Mouse (Mus musculus) neural tube, embryonic 13.5 days (tissue): Measurements from ENCODE around the gene Atp5s. TPM values are rescaled to one million over a fixed set of nuclear protein-coding genes. Genes with fewer than 3 reads are reported as not detected.

Experiments used
- ATAC-seq: fragments of 200-750 bp; cut with Nextera tagmentation; 2 replicates; pipeline ENCODE4 v1.8.0; 2017; ENCODE audit warnings: low read depth, mild to moderate bottlenecking, moderate TSS enrichment, moderate library complexity
- H3K27ac ChIP-seq: fragments of 300-500 bp; sonication (generic); replicated peaks from 2 replicates; pipeline ENCODE4 v1.5.1; 2015; ENCODE audit warnings: moderate library complexity, mild to moderate bottlenecking, inconsistent platforms
- H3K27me3 ChIP-seq: fragments of 300-500 bp; sonication (generic); 2 replicates; pipeline ENCODE4 v1.6.1; 2015; ENCODE audit warnings: mild to moderate bottlenecking, inconsistent platforms
- H3K36me3 ChIP-seq: fragments of 300-500 bp; sonication (generic); 2 replicates; pipeline ENCODE4 v1.6.1; 2015; ENCODE audit warnings: mild to moderate bottlenecking, inconsistent platforms
- H3K4me1 ChIP-seq: fragments of 300-500 bp; sonication (generic); replicated peaks from 2 replicates; pipeline ENCODE4 v1.6.1; 2015; ENCODE audit warnings: inconsistent platforms
- H3K4me2 ChIP-seq: fragments of 300-500 bp; sonication (generic); 2 replicates; pipeline ENCODE4 v1.6.1; 2015; ENCODE audit warnings: inconsistent platforms, mild to moderate bottlenecking, moderate library complexity
- H3K4me3 ChIP-seq: fragments of 300-500 bp; sonication (generic); 2 replicates; pipeline ENCODE4 v1.5.1; 2015; ENCODE audit warnings: mild to moderate bottlenecking, inconsistent platforms
- H3K9ac ChIP-seq: fragments of 300-500 bp; sonication (generic); 2 replicates; pipeline ENCODE4 v1.6.1; 2015; ENCODE audit warnings: moderate library complexity, mild to moderate bottlenecking, inconsistent platforms
- H3K9me3 ChIP-seq: fragments of 300-500 bp; sonication (generic); 2 replicates; pipeline ENCODE4 v1.6.1; 2016; ENCODE audit warnings: inconsistent platforms
- WGBS: fragments of 180-500 bp; shearing (Covaris S2); methylation state at CpG from one replicate; pipeline ENCODE4 v1.1.7; 2015; 5-methylcytosine and 5-hydroxymethylcytosine counted together
- polyA plus RNA-seq: library from polyadenylated mRNA; unstranded; fragments of >200 nt; fragmentation: Nextera tagmentation; extraction: Ambion mirVana; gene quantifications from 2 replicates; pipeline ENCODE4 v1.2.1, GENCODE M21; 2015

Atp5s gene
- polyA plus RNA-seq, 1 experiment from 2014 or later: 32.3 TPM

GRCm38 (mm10) chr12:69741965-69742364, 17.2 kb downstream of the Atp5s start:
- Histone ChIP-seq H3K27ac (no peak overlapping the region), H3K4me1 (no peaks in the 10 kb centered on the region), H3K9ac (no peak overlapping the region), H3K27me3 (no peaks in the 10 kb centered on the region), H3K36me3 (0 out of 2 replicates have a peak, but pooled peaks cover 5% of the 10 kb centered on the region), H3K4me3 (no peak overlapping the region), H3K9me3 (no peaks in the 10 kb centered on the region), H3K4me2 (no peak overlapping the region)
- WGBS: 92% methylated on average over 5 of the region's 5 CpGs
- ATAC-seq: no peak

- Histone ChIP-seq H3K9me3 (no peaks in the 10 kb centered on the region), H3K4me1 (no peaks in the 10 kb centered on the region), H3K9ac (no peak overlapping the region), H3K36me3 (0 out of 2 replicates have a peak, but pooled peaks cover 5% of the 10 kb centered on the region), H3K27me3 (no peaks in the 10 kb centered on the region), H3K27ac (no peak overlapping the region), H3K4me2 (no peak overlapping the region), H3K4me3 (no peak overlapping the region)
- no peak for ATAC-seq
- 89% methylated on average over 5 of the region's 5 CpGs for WGBS
Measured at GRCm38 (mm10) chr12:69744138-69744537, 19.4 kb downstream of the Atp5s start.

GRCm38 (mm10) chr12:69751864-69752341, 27.2 kb downstream of the Atp5s start:
- Histone ChIP-seq H3K4me1 (peaks cover 9% of the 10 kb centered on the region; the same call in 1 of the 2 replicates), H3K27ac (no peak overlapping the region), H3K4me3 (no peak overlapping the region), H3K4me2 (no peak overlapping the region), H3K9ac (no peak overlapping the region), H3K9me3 (no peaks in the 10 kb centered on the region), H3K27me3 (no peaks in the 10 kb centered on the region), H3K36me3 (no peaks in the 10 kb centered on the region)
- 35% methylated on average over 10 of the region's 10 CpGs for WGBS
- no peak for ATAC-seq

- H3K27me3 ChIP-seq: no peaks in the 10 kb centered on the region
- no peak overlapping the region for H3K9ac ChIP-seq
- no peaks in the 10 kb centered on the region for H3K36me3 ChIP-seq
- H3K9me3 ChIP-seq: no peaks in the 10 kb centered on the region
- H3K4me2 ChIP-seq: no peak overlapping the region
- H3K4me3 ChIP-seq: no peak overlapping the region
- no peak for ATAC-seq
- WGBS: 85% methylated on average over 5 of the region's 5 CpGs
- peaks cover 22% of the 10 kb centered on the region for H3K4me1 ChIP-seq
- H3K27ac ChIP-seq: no peak overlapping the region
Measured at GRCm38 (mm10) chr12:69753936-69754335, 29.2 kb downstream of the Atp5s start.

- H3K27me3 ChIP-seq: no peaks in the 10 kb centered on the region
- no peak overlapping the region for H3K9ac ChIP-seq
- peaks cover 26% of the 10 kb centered on the region for H3K4me1 ChIP-seq
- no peak for ATAC-seq
- H3K27ac ChIP-seq: no peak overlapping the region
- H3K4me2 ChIP-seq: no peak overlapping the region
- no peak overlapping the region for H3K4me3 ChIP-seq
- 87% methylated on average over 5 of the region's 5 CpGs for WGBS
- H3K9me3 ChIP-seq: no peaks in the 10 kb centered on the region
- H3K36me3 ChIP-seq: no peaks in the 10 kb centered on the region
Measured at GRCm38 (mm10) chr12:69756015-69756414, 31.3 kb downstream of the Atp5s start.

- Histone ChIP-seq H3K9me3 (no peaks in the 10 kb centered on the region), H3K9ac (peak overlapping the region; percentile 47; the same call in 1 of the 2 replicates), H3K27ac (peak overlapping the region; percentile 54; the same call in 1 of the 2 replicates), H3K27me3 (no peaks in the 10 kb centered on the region), H3K4me3 (peak overlapping the region; percentile 18; the same call in 1 of the 2 replicates), H3K36me3 (no peaks in the 10 kb centered on the region), H3K4me1 (peaks cover 23% of the 10 kb centered on the region), H3K4me2 (peak overlapping the region; percentile 57)
- ATAC-seq: peak; percentile 89
- WGBS: 17% methylated on average over 22 of the region's 22 CpGs
Measured at GRCm38 (mm10) chr12:69757418-69758141, 32.8 kb downstream of the Atp5s start.

- peak overlapping the region; percentile 52; the same call in 1 of the 2 replicates for H3K27ac ChIP-seq
- no peaks in the 10 kb centered on the region for H3K36me3 ChIP-seq
- H3K9ac ChIP-seq: peak overlapping the region; percentile 50
- peaks cover 21% of the 10 kb centered on the region for H3K4me1 ChIP-seq
- peak overlapping the region; percentile 57 for H3K4me2 ChIP-seq
- 15% methylated on average over 20 of the region's 22 CpGs for WGBS
- H3K9me3 ChIP-seq: no peaks in the 10 kb centered on the region
- no peaks in the 10 kb centered on the region for H3K27me3 ChIP-seq
- peak overlapping the region; percentile 18 for H3K4me3 ChIP-seq
- peak; percentile 54; the same call in 1 of the 2 replicates for ATAC-seq
Measured at GRCm38 (mm10) chr12:69758221-69759185, 33.8 kb downstream of the Atp5s start.

GRCm38 (mm10) chr12:69759267-69759885, 34.6 kb downstream of the Atp5s start:
- ATAC-seq: no peak
- 59% methylated on average over 7 of the region's 7 CpGs for WGBS
- no peak overlapping the region for H3K4me3 ChIP-seq
- H3K4me1 ChIP-seq: peaks cover 18% of the 10 kb centered on the region
- no peak overlapping the region for H3K9ac ChIP-seq
- peak overlapping the region; percentile 57 for H3K4me2 ChIP-seq
- no peaks in the 10 kb centered on the region for H3K36me3 ChIP-seq
- peak overlapping the region; percentile 28; the same call in 1 of the 2 replicates for H3K27ac ChIP-seq
- no peaks in the 10 kb centered on the region for H3K27me3 ChIP-seq
- H3K9me3 ChIP-seq: no peaks in the 10 kb centered on the region

GRCm38 (mm10) chr12:69760014-69760413, 35.3 kb downstream of the Atp5s start:
- no peak overlapping the region for H3K9ac ChIP-seq
- ATAC-seq: no peak
- no peaks in the 10 kb centered on the region for H3K36me3 ChIP-seq
- H3K4me2 ChIP-seq: no peak overlapping the region
- WGBS: 54% methylated on average over 6 of the region's 6 CpGs
- H3K27ac ChIP-seq: no peak overlapping the region
- H3K4me3 ChIP-seq: no peak overlapping the region
- H3K4me1 ChIP-seq: peaks cover 18% of the 10 kb centered on the region
- H3K9me3 ChIP-seq: no peaks in the 10 kb centered on the region
- H3K27me3 ChIP-seq: no peaks in the 10 kb centered on the region

GRCm38 (mm10) chr12:69760743-69761406, 36.1 kb downstream of the Atp5s start:
- Histone ChIP-seq H3K27ac (no peak overlapping the region), H3K9me3 (no peaks in the 10 kb centered on the region), H3K4me2 (no peak overlapping the region), H3K36me3 (no peaks in the 10 kb centered on the region), H3K27me3 (no peaks in the 10 kb centered on the region), H3K9ac (no peak overlapping the region), H3K4me1 (peaks cover 24% of the 10 kb centered on the region), H3K4me3 (no peak overlapping the region)
- WGBS: 88% methylated on average over 20 of the region's 20 CpGs
- no peak for ATAC-seq

GRCm38 (mm10) chr12:69761603-69762002, 36.9 kb downstream of the Atp5s start:
- Histone ChIP-seq H3K9ac (no peak overlapping the region), H3K36me3 (no peaks in the 10 kb centered on the region), H3K27me3 (no peaks in the 10 kb centered on the region), H3K9me3 (no peaks in the 10 kb centered on the region), H3K4me2 (no peak overlapping the region), H3K4me1 (peaks cover 32% of the 10 kb centered on the region), H3K4me3 (no peak overlapping the region), H3K27ac (no peak overlapping the region)
- ATAC-seq: no peak
- WGBS: 88% methylated on average over 2 of the region's 2 CpGs
